Mouse (Mus musculus) liver, adult 2 months (tissue): ENCODE measurements at regions not wholly inside any gene's neighbourhood (a gene's known extent, or its start where the extent isn't known, plus 50 kb on each side); places are given as distances from the start of the nearest gene placed in this dataset.

Experiments used
- DNase-seq: peaks from one replicate; pipeline ENCODE4 v3.0.0-alpha.2; 2011; ENCODE audit warnings: low read depth, low spot score; ENCODE audit errors: extremely low read depth
- H3K27ac ChIP-seq: fragments of 200-500 bp; replicated peaks from 2 replicates; pipeline ENCODE4 v1.5.1; 2012; ENCODE audit warnings: low read depth, mild to moderate bottlenecking, control low read depth, inconsistent platforms, low read length; ENCODE audit not compliant: insufficient read depth
- H3K27me3 ChIP-seq: fragments of 200-500 bp; 2 replicates; pipeline ENCODE4 v1.6.1; 2012; ENCODE audit warnings: mild to moderate bottlenecking, moderate library complexity, low read length, inconsistent platforms; ENCODE audit not compliant: control insufficient read depth, insufficient read depth
- H3K36me3 ChIP-seq: fragments of 200-500 bp; 2 replicates; pipeline ENCODE4 v1.6.1; 2012; ENCODE audit warnings: low read length, inconsistent platforms; ENCODE audit not compliant: control insufficient read depth, insufficient read depth
- H3K4me1 ChIP-seq: fragments of 200-500 bp; 2 replicates; pipeline ENCODE4 v1.6.1; 2011; ENCODE audit warnings: low read length; ENCODE audit not compliant: control insufficient read depth, insufficient read depth
- H3K4me3 ChIP-seq: fragments of 200-500 bp; 2 replicates; pipeline ENCODE4 v1.5.1; 2011; ENCODE audit warnings: low read depth, mild to moderate bottlenecking, control low read depth, low read length, moderate library complexity; ENCODE audit not compliant: insufficient read depth
- H3K79me2 ChIP-seq: fragments of 200-500 bp; 2 replicates; pipeline ENCODE4 v1.6.1; 2012; ENCODE audit warnings: inconsistent platforms, mild to moderate bottlenecking, low read length, moderate library complexity; ENCODE audit not compliant: control insufficient read depth, insufficient read depth
- H3K9ac ChIP-seq: fragments of 200-500 bp; 2 replicates; pipeline ENCODE4 v1.6.1; 2012; ENCODE audit warnings: low read depth, mild to moderate bottlenecking, control low read depth, inconsistent platforms, low read length
- CTCF ChIP-seq: fragments of 200-500 bp; IDR thresholded peaks from 2 replicates; pipeline ENCODE4 v1.5.1; 2011; ENCODE audit warnings: low read depth, low read length, control low read depth
- POLR2A ChIP-seq: fragments of 200-500 bp; IDR thresholded peaks from 2 replicates; pipeline ENCODE4 v1.6.1; 2011; ENCODE audit warnings: low read length, control low read depth; ENCODE audit not compliant: insufficient read depth; ENCODE audit errors: extremely low read depth
- WGBS: fragments of 180-500 bp; shearing (Covaris S2); methylation state at CpG from one replicate; pipeline ENCODE4 v1.1.7; 2018; 5-methylcytosine and 5-hydroxymethylcytosine counted together

GRCm38 (mm10) chr3:140111414-140112172 is 906.1 kb downstream of the Stpg2 start:
- Histone ChIP-seq H3K79me2 (no peaks in the 10 kb centered on the region), H3K4me1 (no peaks in the 10 kb centered on the region), H3K36me3 (no peaks in the 10 kb centered on the region), H3K9ac (no peak overlapping the region), H3K4me3 (no peak overlapping the region), H3K27ac (no peak overlapping the region), H3K27me3 (no peaks in the 10 kb centered on the region)
- TF ChIP-seq CTCF, result no peak
- no peak for TF ChIP-seq POLR2A
- WGBS, result 74% methylated on average over 9 of the region's 9 CpGs
- no peak for DNase-seq

- Histone ChIP-seq H3K36me3 (no peaks in the 10 kb centered on the region), H3K4me3 (no peak overlapping the region), H3K27me3 (no peaks in the 10 kb centered on the region), H3K27ac (no peak overlapping the region), H3K79me2 (no peaks in the 10 kb centered on the region), H3K4me1 (no peaks in the 10 kb centered on the region), H3K9ac (no peak overlapping the region)
- TF ChIP-seq CTCF (no peak), POLR2A (no peak)
- no peak for DNase-seq
- 61% methylated on average over 1 of the region's 1 CpGs for WGBS
Observed at GRCm38 (mm10) chr3:140115116-140115515, 909.6 kb downstream of the Stpg2 start.

- no peaks in the 10 kb centered on the region for H3K27me3 ChIP-seq
- no peak overlapping the region for H3K4me3 ChIP-seq
- TF ChIP-seq CTCF (no peak), POLR2A (no peak)
- H3K9ac ChIP-seq, result no peak overlapping the region
- DNase-seq, result no peak
- no peaks in the 10 kb centered on the region for H3K79me2 ChIP-seq
- H3K4me1 ChIP-seq, result no peaks in the 10 kb centered on the region
- no peaks in the 10 kb centered on the region for H3K36me3 ChIP-seq
- 55% methylated on average over 3 of the region's 3 CpGs for WGBS
- H3K27ac ChIP-seq, result no peak overlapping the region
Observed at GRCm38 (mm10) chr3:140127310-140127709, 921.8 kb downstream of the Stpg2 start.

GRCm38 (mm10) chr3:140129065-140129778 is 923.7 kb downstream of the Stpg2 start:
- Histone ChIP-seq H3K4me3 (no peak overlapping the region), H3K79me2 (no peaks in the 10 kb centered on the region), H3K27me3 (no peaks in the 10 kb centered on the region), H3K9ac (no peak overlapping the region), H3K36me3 (no peaks in the 10 kb centered on the region), H3K27ac (no peak overlapping the region), H3K4me1 (no peaks in the 10 kb centered on the region)
- no peak for TF ChIP-seq POLR2A
- TF ChIP-seq CTCF, result no peak
- DNase-seq, result no peak
- 81% methylated on average over 8 of the region's 8 CpGs for WGBS

- 79% methylated on average over 2 of the region's 2 CpGs for WGBS
- Histone ChIP-seq H3K36me3 (no peaks in the 10 kb centered on the region), H3K9ac (no peak overlapping the region), H3K79me2 (no peaks in the 10 kb centered on the region), H3K4me1 (no peaks in the 10 kb centered on the region), H3K4me3 (no peak overlapping the region), H3K27ac (no peak overlapping the region), H3K27me3 (no peaks in the 10 kb centered on the region)
- DNase-seq, result no peak
- no peak for TF ChIP-seq POLR2A
- TF ChIP-seq CTCF, result no peak
Observed at GRCm38 (mm10) chr3:140143900-140144299, 938.4 kb downstream of the Stpg2 start.
